Mouse (Mus musculus) ES-E14 (cell line): ENCODE measurements around the gene Bcl2l1.

Source experiments
- HCFC1 ChIP-seq: IDR thresholded peaks from 2 replicates; pipeline ENCODE4 v1.6.1; 2012; ENCODE audit warnings: low read length, inconsistent platforms, borderline replicate concordance; ENCODE audit not compliant: insufficient read depth
- ZC3H11A ChIP-seq: IDR thresholded peaks from 2 replicates; pipeline ENCODE4 v1.6.1; 2012; ENCODE audit warnings: low read depth, mild to moderate bottlenecking, inconsistent platforms, low read length, borderline replicate concordance

DNA sequence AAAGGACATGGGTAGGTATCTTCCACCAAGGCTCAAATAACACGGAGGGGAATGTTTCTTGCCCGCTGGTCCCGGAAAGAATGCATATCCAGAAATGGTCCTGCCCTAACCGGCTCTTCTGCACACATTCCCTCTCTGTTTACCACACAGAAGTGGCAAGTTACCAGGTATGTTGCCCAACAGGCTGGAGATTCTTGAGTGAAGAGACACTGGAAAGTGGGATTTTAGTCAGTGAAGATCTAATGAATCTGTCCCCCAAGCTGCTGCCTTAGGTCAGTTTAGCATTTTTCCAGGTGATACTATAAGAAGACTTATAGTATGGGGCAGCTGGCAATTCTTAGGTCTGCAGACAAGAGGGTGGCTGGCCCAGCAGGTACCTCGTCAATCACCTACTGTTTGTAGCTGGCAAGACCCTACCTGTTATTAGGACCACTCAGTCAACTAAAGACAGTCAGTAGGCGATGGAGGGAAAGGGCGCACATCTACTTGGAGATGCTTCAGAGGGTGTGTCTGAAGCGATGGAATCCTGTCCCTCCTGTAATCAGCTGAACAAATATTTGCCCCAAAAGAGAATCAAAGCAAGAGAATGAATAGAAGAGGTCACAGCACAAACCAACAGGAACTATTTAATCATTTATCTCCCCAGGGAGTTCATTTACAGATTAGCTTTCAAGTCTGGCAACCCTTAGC is 4.1 kb downstream of the Bcl2l1 start:
- no peak for TF ChIP-seq ZC3H11A
- no peak for TF ChIP-seq HCFC1
